Mouse (Mus musculus): ENCODE measurements around the gene Cers6. TPM values are rescaled to one million over a fixed set of nuclear protein-coding genes. Genes with fewer than 3 reads are reported as not detected.

Cers6 gene
- polyA plus RNA-seq, 1 experiment from 2014 or later: 34.6 TPM

DNA sequence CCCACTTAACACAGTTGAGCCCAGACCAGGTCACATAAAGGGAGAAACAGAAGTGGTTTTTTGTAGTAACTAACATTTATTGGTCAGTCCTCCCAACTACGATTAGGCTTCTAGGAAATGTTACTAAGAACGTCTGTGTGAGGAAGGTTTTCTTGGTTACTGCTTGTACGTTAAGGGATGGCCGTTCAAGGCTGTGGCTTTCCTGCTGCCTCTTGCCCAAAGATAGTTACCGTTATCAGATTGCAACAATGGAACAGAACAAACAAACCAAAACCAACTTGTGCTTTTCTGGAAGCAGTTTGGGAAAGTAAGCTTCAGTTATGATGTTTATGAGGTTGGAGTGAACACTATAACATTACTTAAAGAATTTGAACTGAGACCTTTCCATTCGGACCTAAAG is 114.5 kb downstream of the Cers6 start:
- no peaks in the 10 kb centered on the region for H3K36me3 ChIP-seq (ENCODE audit: control insufficient read depth, insufficient read depth, low read length)
- no peak overlapping the region for H3K9ac ChIP-seq (ENCODE audit: low read length)
- no peak overlapping the region for H3K4me2 ChIP-seq (ENCODE audit: low read depth, low read length, severe bottlenecking)
- 90% methylated on average over 6 of the region's 6 CpGs for WGBS
- no peaks in the 10 kb centered on the region for H3K4me1 ChIP-seq (replicated peaks; ENCODE audit: control insufficient read depth, insufficient read depth, low read length)
- no peak overlapping the region for H3K27ac ChIP-seq (ENCODE audit: low read depth, low read length)
- DNase-seq (ENCODE audit: low spot score): no peak
- no peaks in the 10 kb centered on the region for H3K9me3 ChIP-seq (ENCODE audit: control insufficient read depth, low read length)
- H3K4me3 ChIP-seq (ENCODE audit: low read depth, low read length): no peak overlapping the region
- no peak for ATAC-seq (replicated peaks; ENCODE audit: low FRiP score)
- H3K27me3 ChIP-seq (ENCODE audit: control insufficient read depth, insufficient read depth, low read length): no peaks in the 10 kb centered on the region

DNA sequence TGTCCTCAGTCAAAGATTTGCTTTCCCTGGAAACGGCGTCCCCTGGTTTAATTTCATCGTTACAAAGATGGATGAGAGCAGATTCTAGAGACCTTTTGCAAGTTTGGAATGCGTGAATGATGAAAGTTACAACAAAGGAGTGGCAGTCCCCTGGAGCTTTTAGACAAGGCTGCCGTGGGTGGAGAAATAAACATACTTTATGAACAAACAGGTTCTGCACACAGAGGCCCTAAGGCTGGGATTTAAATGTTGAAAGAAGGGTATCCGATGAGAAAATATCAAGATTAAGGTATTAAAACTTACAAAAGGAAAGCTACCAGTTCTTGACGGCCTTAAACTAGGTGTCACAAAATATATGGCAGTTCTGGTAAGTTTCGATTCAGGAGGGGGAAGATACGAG is 117.0 kb downstream of the Cers6 start:
- no peaks in the 10 kb centered on the region for H3K9me3 ChIP-seq (ENCODE audit: control insufficient read depth, low read length)
- DNase-seq (ENCODE audit: low spot score): no peak
- no peaks in the 10 kb centered on the region for H3K27me3 ChIP-seq (ENCODE audit: control insufficient read depth, insufficient read depth, low read length)
- WGBS: 69% methylated on average over 9 of the region's 9 CpGs
- H3K27ac ChIP-seq (ENCODE audit: low read depth, low read length): no peak overlapping the region
- H3K4me1 ChIP-seq (replicated peaks; ENCODE audit: control insufficient read depth, insufficient read depth, low read length): no peaks in the 10 kb centered on the region
- H3K4me2 ChIP-seq (ENCODE audit: low read depth, low read length, severe bottlenecking): no peak overlapping the region
- H3K4me3 ChIP-seq (ENCODE audit: low read depth, low read length): no peak overlapping the region
- ATAC-seq (replicated peaks; ENCODE audit: low FRiP score): no peak
- no peaks in the 10 kb centered on the region for H3K36me3 ChIP-seq (ENCODE audit: control insufficient read depth, insufficient read depth, low read length)
- no peak overlapping the region for H3K9ac ChIP-seq (ENCODE audit: low read length)

DNA sequence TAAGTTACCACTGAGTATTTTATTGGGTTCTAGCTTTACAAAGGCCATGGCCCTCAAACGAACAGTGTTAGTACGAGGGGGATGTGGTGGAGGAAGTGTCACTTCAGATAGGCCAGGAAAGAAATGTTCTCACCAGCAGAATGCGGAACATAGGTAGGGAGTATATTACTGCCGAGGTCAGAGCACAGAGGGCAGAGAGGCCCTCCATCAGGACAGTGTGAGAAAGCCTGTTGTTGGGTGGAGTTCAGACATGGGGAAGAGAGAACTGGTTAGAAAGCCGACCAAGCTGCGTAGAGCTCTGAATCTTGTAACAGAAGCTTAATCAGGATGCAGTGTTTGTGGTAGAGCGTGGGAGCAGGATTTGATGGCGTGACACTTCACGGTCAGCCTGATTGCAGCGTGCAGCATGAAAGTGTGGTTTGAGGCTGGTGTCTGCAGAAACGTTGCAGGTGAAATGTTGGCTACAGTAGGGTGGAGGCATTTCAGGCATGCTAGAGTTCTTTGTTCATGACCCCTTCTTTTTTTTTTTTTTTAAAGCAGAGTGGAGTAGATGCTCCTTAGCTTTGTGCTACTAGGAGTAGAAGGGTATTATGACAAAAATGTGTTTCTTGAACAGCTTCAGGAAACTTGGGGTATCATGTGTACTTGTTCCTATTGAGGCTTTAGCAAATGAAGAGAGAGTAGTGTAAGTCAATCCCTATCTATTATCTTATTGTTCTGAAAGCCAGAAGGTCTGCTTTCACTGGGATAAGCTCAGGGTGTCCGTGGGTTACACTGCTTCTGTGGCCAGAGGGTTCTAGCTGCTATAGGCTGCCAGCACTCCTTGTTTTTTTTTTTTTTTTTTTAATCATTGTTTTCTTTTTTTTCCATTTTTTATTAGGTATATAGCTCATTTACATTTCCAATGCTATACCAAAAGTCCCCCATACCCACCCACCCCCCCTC is 117.7 kb downstream of the Cers6 start:
- no peak overlapping the region for H3K4me3 ChIP-seq (ENCODE audit: low read depth, low read length)
- no peak overlapping the region for H3K4me2 ChIP-seq (ENCODE audit: low read depth, low read length, severe bottlenecking)
- H3K27ac ChIP-seq (ENCODE audit: low read depth, low read length): no peak overlapping the region
- no peaks in the 10 kb centered on the region for H3K36me3 ChIP-seq (ENCODE audit: control insufficient read depth, insufficient read depth, low read length)
- 82% methylated on average over 12 of the region's 12 CpGs for WGBS
- ATAC-seq (replicated peaks; ENCODE audit: low FRiP score) (no peak), DNase-seq (ENCODE audit: low spot score) (no peak)
- no peaks in the 10 kb centered on the region for H3K9me3 ChIP-seq (ENCODE audit: control insufficient read depth, low read length)
- no peak overlapping the region for H3K9ac ChIP-seq (ENCODE audit: low read length)
- H3K4me1 ChIP-seq (replicated peaks; ENCODE audit: control insufficient read depth, insufficient read depth, low read length): no peaks in the 10 kb centered on the region
- H3K27me3 ChIP-seq (ENCODE audit: control insufficient read depth, insufficient read depth, low read length): no peaks in the 10 kb centered on the region

DNA sequence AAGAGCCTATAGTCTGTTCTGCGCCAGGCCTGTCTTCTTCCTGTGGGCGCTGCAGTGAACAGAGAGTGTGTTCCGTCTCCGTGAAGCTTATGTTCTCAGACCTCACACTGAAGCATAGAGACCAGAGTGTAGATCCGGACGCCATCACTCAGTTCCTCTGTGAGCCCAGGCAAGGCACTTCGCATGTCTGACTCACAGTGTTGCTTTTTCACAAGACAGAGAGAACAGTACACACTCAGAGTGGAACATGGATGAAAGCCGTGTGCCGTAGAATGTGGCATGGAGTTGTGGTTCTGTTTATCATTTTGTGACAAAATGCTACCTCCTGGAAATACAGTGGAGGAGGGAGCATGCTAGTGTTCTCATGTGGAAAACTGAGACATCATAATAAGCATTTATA is 120.1 kb downstream of the Cers6 start:
- no peak for ATAC-seq (replicated peaks; ENCODE audit: low FRiP score)
- H3K4me2 ChIP-seq (ENCODE audit: low read depth, low read length, severe bottlenecking): no peak overlapping the region
- DNase-seq (ENCODE audit: low spot score): no peak
- H3K9ac ChIP-seq (ENCODE audit: low read length): no peak overlapping the region
- H3K27ac ChIP-seq (ENCODE audit: low read depth, low read length): no peak overlapping the region
- no peaks in the 10 kb centered on the region for H3K9me3 ChIP-seq (ENCODE audit: control insufficient read depth, low read length)
- no peaks in the 10 kb centered on the region for H3K27me3 ChIP-seq (ENCODE audit: control insufficient read depth, insufficient read depth, low read length)
- WGBS: 92% methylated on average over 9 of the region's 9 CpGs
- H3K4me1 ChIP-seq (replicated peaks; ENCODE audit: control insufficient read depth, insufficient read depth, low read length): no peaks in the 10 kb centered on the region
- no peak overlapping the region for H3K4me3 ChIP-seq (ENCODE audit: low read depth, low read length)
- no peaks in the 10 kb centered on the region for H3K36me3 ChIP-seq (ENCODE audit: control insufficient read depth, insufficient read depth, low read length)

DNA sequence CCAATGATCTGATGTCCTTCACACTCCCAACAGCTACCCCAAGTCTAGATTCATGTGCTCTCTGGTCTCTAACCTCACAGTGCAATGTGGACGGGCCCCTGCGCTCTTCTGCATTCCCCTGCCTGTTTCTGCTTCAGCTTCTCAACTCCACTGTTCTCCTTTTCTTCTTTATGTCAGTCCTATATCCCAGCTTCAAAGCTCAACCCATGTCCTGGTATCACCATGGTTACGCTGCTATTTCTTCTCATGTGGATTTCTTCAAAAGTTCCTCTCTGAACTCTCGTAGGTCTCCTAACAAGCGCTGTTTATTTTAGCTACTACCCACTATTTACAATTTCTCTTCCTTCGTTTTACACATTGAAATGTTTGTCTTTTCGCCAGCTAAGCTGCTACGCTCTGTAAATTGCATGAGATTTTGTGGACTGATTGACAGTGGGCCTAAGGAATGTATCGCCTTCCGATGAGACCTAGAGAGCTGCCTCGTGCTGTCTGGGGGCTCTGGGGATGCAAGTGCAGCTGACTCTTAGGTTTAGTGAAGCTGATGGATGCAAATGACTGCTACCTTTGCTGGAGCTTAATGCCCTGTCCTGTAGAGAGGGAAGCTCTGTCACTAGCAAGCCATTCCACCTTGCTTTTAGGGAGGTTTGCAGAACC is 120.6 kb downstream of the Cers6 start:
- no peak overlapping the region for H3K4me2 ChIP-seq (ENCODE audit: low read depth, low read length, severe bottlenecking)
- no peak overlapping the region for H3K4me3 ChIP-seq (ENCODE audit: low read depth, low read length)
- H3K9ac ChIP-seq (ENCODE audit: low read length): no peak overlapping the region
- no peak overlapping the region for H3K27ac ChIP-seq (ENCODE audit: low read depth, low read length)
- H3K9me3 ChIP-seq (ENCODE audit: control insufficient read depth, low read length): no peaks in the 10 kb centered on the region
- no peaks in the 10 kb centered on the region for H3K27me3 ChIP-seq (ENCODE audit: control insufficient read depth, insufficient read depth, low read length)
- WGBS: 80% methylated on average over 11 of the region's 11 CpGs
- no peaks in the 10 kb centered on the region for H3K36me3 ChIP-seq (ENCODE audit: control insufficient read depth, insufficient read depth, low read length)
- no peak for DNase-seq (ENCODE audit: low spot score)
- H3K4me1 ChIP-seq (replicated peaks; ENCODE audit: control insufficient read depth, insufficient read depth, low read length): no peaks in the 10 kb centered on the region
- no peak for ATAC-seq (replicated peaks; ENCODE audit: low FRiP score)

DNA sequence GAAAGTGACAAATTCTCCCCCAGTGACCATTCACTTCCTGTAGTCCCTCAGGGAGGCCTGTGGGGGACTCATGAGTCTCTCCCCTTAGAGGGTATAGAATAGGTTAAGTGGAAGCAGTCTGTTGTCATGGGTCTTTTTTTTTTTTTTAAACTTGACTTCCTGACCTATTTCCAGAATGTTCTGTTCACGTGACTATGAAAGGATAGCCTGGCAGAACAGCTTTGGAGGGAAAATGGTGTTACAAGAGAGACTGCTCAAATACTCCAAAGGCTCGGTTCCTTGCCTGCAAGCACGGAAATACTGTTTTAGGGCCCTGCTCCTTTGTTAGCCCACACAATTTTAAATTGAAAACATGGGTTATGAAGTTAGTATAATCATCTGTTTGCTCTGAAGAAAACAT is 121.7 kb downstream of the Cers6 start:
- 87% methylated on average over 3 of the region's 3 CpGs for WGBS
- H3K4me1 ChIP-seq (replicated peaks; ENCODE audit: control insufficient read depth, insufficient read depth, low read length): no peaks in the 10 kb centered on the region
- ATAC-seq (replicated peaks; ENCODE audit: low FRiP score): no peak

DNA sequence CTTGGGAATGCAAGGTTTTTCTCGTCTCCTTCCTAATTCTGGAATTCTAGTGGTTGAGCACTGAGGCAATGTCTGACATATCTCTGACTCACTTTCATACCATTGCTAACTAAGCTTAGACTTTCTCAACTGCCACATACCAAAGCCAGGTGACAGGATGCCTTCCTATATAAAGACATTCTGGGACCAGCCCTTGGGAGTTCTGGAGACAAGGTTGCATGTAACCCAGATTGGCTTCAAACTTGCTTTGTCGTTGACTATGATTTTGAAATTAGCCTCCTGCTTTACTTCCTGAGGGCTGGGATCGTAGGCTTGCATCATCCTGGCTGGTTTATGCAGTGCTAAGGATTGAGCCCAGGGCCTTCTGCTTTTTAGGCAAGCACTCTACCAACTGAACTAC is 122.2 kb downstream of the Cers6 start:
- ATAC-seq (replicated peaks; ENCODE audit: low FRiP score) (no peak), DNase-seq (ENCODE audit: low spot score) (no peak)
- Histone ChIP-seq H3K27ac (ENCODE audit: low read depth, low read length) (no peak overlapping the region), H3K4me1 (replicated peaks; ENCODE audit: control insufficient read depth, insufficient read depth, low read length) (no peaks in the 10 kb centered on the region), H3K27me3 (ENCODE audit: control insufficient read depth, insufficient read depth, low read length) (no peaks in the 10 kb centered on the region), H3K36me3 (ENCODE audit: control insufficient read depth, insufficient read depth, low read length) (no peaks in the 10 kb centered on the region), H3K9ac (ENCODE audit: low read length) (no peak overlapping the region), H3K4me2 (ENCODE audit: low read depth, low read length, severe bottlenecking) (no peak overlapping the region), H3K9me3 (ENCODE audit: control insufficient read depth, low read length) (no peaks in the 10 kb centered on the region), H3K4me3 (ENCODE audit: low read depth, low read length) (no peak overlapping the region)
- 84% methylated on average over 3 of the region's 3 CpGs for WGBS

More for the DNA sequence above, 121.7 kb downstream of the Cers6 start:
- no peak for DNase-seq (ENCODE audit: low spot score)
- no peak overlapping the region for H3K9ac ChIP-seq (ENCODE audit: low read length)
- no peaks in the 10 kb centered on the region for H3K27me3 ChIP-seq (ENCODE audit: control insufficient read depth, insufficient read depth, low read length)
- H3K27ac ChIP-seq (ENCODE audit: low read depth, low read length): no peak overlapping the region
- no peak overlapping the region for H3K4me3 ChIP-seq (ENCODE audit: low read depth, low read length)
- no peaks in the 10 kb centered on the region for H3K9me3 ChIP-seq (ENCODE audit: control insufficient read depth, low read length)
- H3K36me3 ChIP-seq (ENCODE audit: control insufficient read depth, insufficient read depth, low read length): no peaks in the 10 kb centered on the region
- no peak overlapping the region for H3K4me2 ChIP-seq (ENCODE audit: low read depth, low read length, severe bottlenecking)

DNA sequence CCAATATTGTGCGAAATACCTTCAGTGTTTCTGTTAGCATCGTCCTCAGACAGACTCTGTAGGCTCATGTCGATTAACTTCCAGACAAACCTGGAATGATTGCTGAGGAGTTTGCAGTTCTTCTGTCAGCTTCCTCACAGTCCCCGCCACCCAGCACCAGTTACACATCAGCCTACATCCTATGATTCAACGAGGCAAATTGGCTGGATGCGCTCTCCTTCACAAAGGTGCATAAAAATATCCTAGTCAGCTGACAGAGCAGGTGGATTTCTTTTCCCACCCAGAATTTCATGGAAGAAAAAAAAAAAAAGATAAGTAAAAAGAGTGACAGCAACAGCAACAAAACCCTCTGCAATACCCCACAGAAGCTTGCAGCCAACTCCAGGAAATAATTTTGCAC is 127.9 kb downstream of the Cers6 start:
- no peak for DNase-seq (ENCODE audit: low spot score)
- H3K36me3 ChIP-seq (ENCODE audit: control insufficient read depth, insufficient read depth, low read length): no peaks in the 10 kb centered on the region
- no peak overlapping the region for H3K4me2 ChIP-seq (ENCODE audit: low read depth, low read length, severe bottlenecking)
- no peaks in the 10 kb centered on the region for H3K4me1 ChIP-seq (replicated peaks; ENCODE audit: control insufficient read depth, insufficient read depth, low read length)
- no peaks in the 10 kb centered on the region for H3K27me3 ChIP-seq (ENCODE audit: control insufficient read depth, insufficient read depth, low read length)
- no peak overlapping the region for H3K4me3 ChIP-seq (ENCODE audit: low read depth, low read length)
- no peak overlapping the region for H3K27ac ChIP-seq (ENCODE audit: low read depth, low read length)
- H3K9ac ChIP-seq (ENCODE audit: low read length): no peak overlapping the region
- WGBS: 94% methylated on average over 6 of the region's 6 CpGs
- no peak for ATAC-seq (replicated peaks; ENCODE audit: low FRiP score)
- no peaks in the 10 kb centered on the region for H3K9me3 ChIP-seq (ENCODE audit: control insufficient read depth, low read length)

All from forebrain, embryonic 11.5 days (tissue).